Mouse (Mus musculus): ENCODE results near the gene Irgc1. TPM values are rescaled to one million over a fixed set of nuclear protein-coding genes. Genes with fewer than 3 reads are reported as not detected.

Gene Irgc1
- total and polyA plus RNA-seq, 2 experiments from 2014 or later, result not detected

DNA sequence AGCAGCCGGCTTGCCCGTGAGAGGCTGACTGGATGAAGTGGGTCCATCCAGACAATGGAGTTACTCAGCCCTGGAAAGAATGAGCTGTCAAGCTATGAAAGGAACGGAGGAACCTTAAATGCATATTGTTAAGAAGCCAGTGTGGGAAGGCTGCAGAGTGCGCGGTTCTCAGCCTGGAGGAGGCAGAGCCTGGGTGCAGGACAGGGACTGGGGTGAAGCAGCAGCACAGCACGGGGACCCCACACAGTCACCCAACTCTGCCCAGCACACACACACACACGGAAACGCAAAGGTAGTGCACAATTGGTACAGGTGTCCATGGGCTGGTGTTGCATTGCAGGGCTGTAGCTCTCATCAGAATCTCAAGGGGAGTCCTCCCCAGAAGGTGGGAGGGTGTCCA is 32.5 kb downstream of the Irgc1 start:
- Histone ChIP-seq H3K4me1 (ENCODE audit: insufficient read depth, low read length) (no peaks in the 10 kb centered on the region), H3K9me3 (ENCODE audit: low read length) (no peaks in the 10 kb centered on the region), H3K36me3 (ENCODE audit: insufficient read depth, low read length) (peaks cover 18% of the 10 kb centered on the region), H3K27ac (ENCODE audit: low read depth, low read length) (no peak overlapping the region), H3K4me2 (ENCODE audit: low read depth, low read length, poor library complexity, severe bottlenecking) (no peak overlapping the region), H3K27me3 (ENCODE audit: insufficient read depth, low read length) (no peaks in the 10 kb centered on the region), H3K9ac (replicated peaks; ENCODE audit: low read length, poor library complexity, severe bottlenecking) (no peak overlapping the region), H3K4me3 (ENCODE audit: low read depth, low read length) (no peak overlapping the region)
- WGBS, result 27% methylated on average over 8 of the region's 8 CpGs
- DNase-seq (ENCODE audit: low spot score) (no peak), ATAC-seq (ENCODE audit: low FRiP score) (no peak)
- no peak for TF ChIP-seq CTCF (IDR thresholded peaks at IDR 0.05)

DNA sequence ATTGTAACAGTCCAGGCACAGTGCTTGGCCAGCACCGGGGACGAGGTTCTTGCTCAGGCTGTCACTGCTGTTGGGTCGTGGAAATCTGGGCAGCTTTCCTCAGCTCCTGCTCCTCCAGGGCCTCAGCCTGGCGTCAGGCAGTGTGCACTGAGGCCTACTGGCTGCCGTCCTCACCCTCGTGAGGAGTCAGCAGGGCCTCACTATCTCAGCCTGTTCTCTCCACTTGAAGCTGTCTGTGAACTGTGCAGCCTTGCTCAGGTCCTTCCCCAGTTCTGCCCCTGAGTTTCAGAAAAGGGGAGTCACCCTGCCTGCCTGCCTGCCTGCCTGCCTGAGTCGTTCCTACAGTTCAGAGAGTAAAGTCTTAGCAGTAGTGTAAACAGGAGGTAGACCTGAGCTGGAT is 36.8 kb downstream of the Irgc1 start:
- ATAC-seq (ENCODE audit: low FRiP score) (no peak), DNase-seq (ENCODE audit: low spot score) (no peak)
- H3K27me3 ChIP-seq (ENCODE audit: insufficient read depth, low read length), result no peaks in the 10 kb centered on the region
- no peak overlapping the region for H3K4me2 ChIP-seq (ENCODE audit: low read depth, low read length, poor library complexity, severe bottlenecking)
- H3K4me1 ChIP-seq (ENCODE audit: insufficient read depth, low read length), result no peaks in the 10 kb centered on the region
- TF ChIP-seq CTCF (IDR thresholded peaks at IDR 0.05), result no peak
- H3K36me3 ChIP-seq (ENCODE audit: insufficient read depth, low read length), result peaks cover 12% of the 10 kb centered on the region
- H3K9ac ChIP-seq (replicated peaks; ENCODE audit: low read length, poor library complexity, severe bottlenecking), result no peak overlapping the region
- no peak overlapping the region for H3K4me3 ChIP-seq (ENCODE audit: low read depth, low read length)
- no peak overlapping the region for H3K27ac ChIP-seq (ENCODE audit: low read depth, low read length)
- H3K9me3 ChIP-seq (ENCODE audit: low read length), result no peaks in the 10 kb centered on the region
- WGBS, result 89% methylated on average over 7 of the region's 7 CpGs

DNA sequence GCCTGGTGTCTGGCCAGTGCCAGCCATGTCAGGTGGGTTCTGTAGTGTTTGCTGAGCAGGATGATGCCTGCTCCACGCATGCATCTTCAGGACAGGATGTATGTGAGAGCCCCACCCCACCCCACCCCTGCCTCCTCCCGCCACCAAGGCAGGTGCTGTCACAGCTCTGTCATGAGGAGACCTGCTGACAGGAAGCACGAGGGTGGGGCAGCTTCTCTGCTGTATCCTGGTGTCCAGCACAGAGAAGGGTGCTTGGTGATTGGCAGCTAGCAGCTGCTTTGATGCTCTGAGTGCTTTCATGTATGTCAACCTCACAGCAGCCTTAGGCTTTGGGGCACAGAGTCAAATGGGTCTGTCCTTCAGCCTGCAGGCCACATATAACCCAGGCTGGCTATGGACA is 38.5 kb downstream of the Irgc1 start:
- ATAC-seq (ENCODE audit: low FRiP score) (no peak), DNase-seq (ENCODE audit: low spot score) (no peak)
- WGBS, result 89% methylated on average over 2 of the region's 3 CpGs
- Histone ChIP-seq H3K4me3 (ENCODE audit: low read depth, low read length) (no peak overlapping the region), H3K4me2 (ENCODE audit: low read depth, low read length, poor library complexity, severe bottlenecking) (no peak overlapping the region), H3K4me1 (ENCODE audit: insufficient read depth, low read length) (no peaks in the 10 kb centered on the region), H3K27me3 (ENCODE audit: insufficient read depth, low read length) (no peaks in the 10 kb centered on the region), H3K36me3 (ENCODE audit: insufficient read depth, low read length) (peaks cover 14% of the 10 kb centered on the region), H3K9ac (replicated peaks; ENCODE audit: low read length, poor library complexity, severe bottlenecking) (no peak overlapping the region), H3K27ac (ENCODE audit: low read depth, low read length) (no peak overlapping the region), H3K9me3 (ENCODE audit: low read length) (no peaks in the 10 kb centered on the region)
- TF ChIP-seq CTCF (IDR thresholded peaks at IDR 0.05), result no peak

DNA sequence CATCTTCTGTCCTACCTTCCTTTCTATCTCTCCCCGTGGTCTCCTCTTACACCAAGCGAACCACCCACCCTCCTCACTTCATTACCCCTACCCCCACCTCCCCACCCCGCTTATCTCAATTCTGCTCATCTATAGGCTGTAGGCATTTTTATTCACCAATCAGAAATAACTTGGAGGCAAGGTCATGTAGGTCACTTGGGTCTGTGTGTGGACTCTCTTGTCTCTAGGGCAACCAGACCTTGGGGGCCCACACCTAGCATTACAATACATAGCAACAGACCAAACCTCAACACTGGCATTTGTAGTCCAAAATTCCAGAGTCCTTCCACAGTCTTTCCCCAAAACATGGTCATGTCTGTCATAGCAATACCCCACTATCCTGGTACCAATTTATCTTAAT is 41.3 kb downstream of the Irgc1 start:
- H3K9ac ChIP-seq (replicated peaks; ENCODE audit: low read length, poor library complexity, severe bottlenecking), result no peak overlapping the region
- no peak for DNase-seq (ENCODE audit: low spot score)
- H3K4me3 ChIP-seq (ENCODE audit: low read depth, low read length), result no peak overlapping the region
- no peak overlapping the region for H3K4me2 ChIP-seq (ENCODE audit: low read depth, low read length, poor library complexity, severe bottlenecking)
- no peaks in the 10 kb centered on the region for H3K4me1 ChIP-seq (ENCODE audit: insufficient read depth, low read length)
- peaks cover 14% of the 10 kb centered on the region for H3K36me3 ChIP-seq (ENCODE audit: insufficient read depth, low read length)
- no peaks in the 10 kb centered on the region for H3K9me3 ChIP-seq (ENCODE audit: low read length)
- TF ChIP-seq CTCF (IDR thresholded peaks at IDR 0.05), result no peak
- H3K27me3 ChIP-seq (ENCODE audit: insufficient read depth, low read length), result no peaks in the 10 kb centered on the region
- no peak for ATAC-seq (ENCODE audit: low FRiP score)
- WGBS, result 94% methylated on average over 3 of the region's 3 CpGs
- no peak overlapping the region for H3K27ac ChIP-seq (ENCODE audit: low read depth, low read length)

DNA sequence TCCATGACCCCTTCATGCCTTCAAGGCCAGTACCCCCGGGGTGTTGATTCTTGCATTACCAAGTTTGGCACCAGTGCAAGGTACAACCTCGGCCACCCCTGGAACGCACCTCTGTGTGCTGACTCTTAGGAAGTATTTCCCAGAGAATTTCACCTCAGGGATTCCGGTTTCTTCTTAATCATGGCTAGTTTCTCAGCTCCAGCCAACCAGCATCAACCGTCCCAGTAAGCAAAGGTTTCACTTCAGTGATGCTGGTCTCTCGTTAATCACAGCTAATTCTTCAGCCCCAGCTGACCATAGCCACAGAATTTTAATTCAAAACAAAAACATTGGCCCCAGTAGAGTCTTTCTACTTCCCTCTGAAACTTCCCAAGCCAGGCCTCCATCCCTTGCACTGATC is 42.0 kb downstream of the Irgc1 start:
- Histone ChIP-seq H3K4me3 (ENCODE audit: low read depth, low read length) (no peak overlapping the region), H3K9me3 (ENCODE audit: low read length) (no peaks in the 10 kb centered on the region), H3K27me3 (ENCODE audit: insufficient read depth, low read length) (no peaks in the 10 kb centered on the region), H3K9ac (replicated peaks; ENCODE audit: low read length, poor library complexity, severe bottlenecking) (no peak overlapping the region), H3K27ac (ENCODE audit: low read depth, low read length) (no peak overlapping the region), H3K4me2 (ENCODE audit: low read depth, low read length, poor library complexity, severe bottlenecking) (no peak overlapping the region), H3K36me3 (ENCODE audit: insufficient read depth, low read length) (peaks cover 21% of the 10 kb centered on the region), H3K4me1 (ENCODE audit: insufficient read depth, low read length) (no peaks in the 10 kb centered on the region)
- no peak for ATAC-seq (ENCODE audit: low FRiP score)
- no peak for DNase-seq (ENCODE audit: low spot score)
- no peak for TF ChIP-seq CTCF (IDR thresholded peaks at IDR 0.05)
- WGBS, result 91% methylated on average over 6 of the region's 6 CpGs

DNA sequence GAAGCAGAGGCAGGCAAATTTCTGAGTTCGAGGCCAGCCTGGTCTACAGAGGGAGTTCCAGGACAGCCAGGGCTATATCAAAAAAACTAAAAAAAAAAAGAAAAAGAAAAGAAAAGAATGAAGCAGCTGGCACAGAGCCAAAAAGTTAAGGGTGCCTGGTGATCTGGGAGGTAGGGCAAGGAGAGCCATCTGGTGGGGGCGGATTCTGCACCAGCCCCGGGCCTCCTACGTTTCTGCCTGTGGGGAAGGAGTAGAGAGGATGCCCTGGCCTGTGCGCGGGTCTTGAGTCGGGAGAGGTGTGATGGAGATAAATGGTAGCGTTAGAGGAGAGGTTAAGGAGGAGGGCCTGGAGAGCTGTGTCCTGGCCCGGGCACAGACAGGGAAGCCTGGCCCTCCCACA is 43.9 kb downstream of the Irgc1 start:
- TF ChIP-seq CTCF (IDR thresholded peaks at IDR 0.05), result no peak
- 95% methylated on average over 9 of the region's 9 CpGs for WGBS
- H3K36me3 ChIP-seq (ENCODE audit: insufficient read depth, low read length), result peaks cover 21% of the 10 kb centered on the region

More for the DNA sequence above, 43.9 kb downstream of the Irgc1 start:
- Histone ChIP-seq H3K4me3 (ENCODE audit: low read depth, low read length) (no peak overlapping the region), H3K27me3 (ENCODE audit: insufficient read depth, low read length) (no peaks in the 10 kb centered on the region), H3K4me1 (ENCODE audit: insufficient read depth, low read length) (no peaks in the 10 kb centered on the region), H3K9ac (replicated peaks; ENCODE audit: low read length, poor library complexity, severe bottlenecking) (no peak overlapping the region), H3K27ac (ENCODE audit: low read depth, low read length) (no peak overlapping the region), H3K9me3 (ENCODE audit: low read length) (no peaks in the 10 kb centered on the region), H3K4me2 (ENCODE audit: low read depth, low read length, poor library complexity, severe bottlenecking) (no peak overlapping the region)
- ATAC-seq (ENCODE audit: low FRiP score) (no peak), DNase-seq (ENCODE audit: low spot score) (no peak)

Measured in midbrain, postnatal 0 days (tissue).